Mouse (Mus musculus) hindbrain, postnatal 0 days (tissue): ENCODE measurements around the gene Rin1. TPM values are rescaled to one million over a fixed set of nuclear protein-coding genes. Genes with fewer than 3 reads are reported as not detected.

ENCODE experiments used
- ATAC-seq: fragments of 200-750 bp; cut with Nextera tagmentation; 2 replicates; pipeline ENCODE4 v1.8.0; 2017; ENCODE audit warnings: mild to moderate bottlenecking, moderate TSS enrichment, moderate library complexity
- DNase-seq: peaks from one replicate; pipeline ENCODE4 v3.0.0-alpha.2; 2015; ENCODE audit warnings: low spot score
- H3K27ac ChIP-seq: fragments of 300-500 bp; sonication (generic); 2 replicates; pipeline ENCODE4 v1.5.1; 2014; ENCODE audit warnings: mild to moderate bottlenecking
- H3K27me3 ChIP-seq: fragments of 300-500 bp; sonication (generic); 2 replicates; pipeline ENCODE4 v1.6.1; 2014; ENCODE audit warnings: low read length, mixed read lengths; ENCODE audit not compliant: insufficient read depth
- H3K36me3 ChIP-seq: fragments of 300-500 bp; sonication (generic); 2 replicates; pipeline ENCODE4 v1.6.1; 2014; ENCODE audit warnings: low read length, mixed read lengths; ENCODE audit not compliant: insufficient read depth
- H3K4me1 ChIP-seq: fragments of 300-500 bp; sonication (generic); 2 replicates; pipeline ENCODE4 v1.6.1; 2014; ENCODE audit warnings: antibody characterized with exemption, low read length, mixed read lengths; ENCODE audit not compliant: insufficient read depth
- H3K4me2 ChIP-seq: fragments of 300-500 bp; sonication (generic); 2 replicates; pipeline ENCODE4 v1.6.1; 2014; ENCODE audit warnings: low read depth, mild to moderate bottlenecking, low read length, moderate library complexity, mixed read lengths
- H3K4me3 ChIP-seq: fragments of 300-500 bp; sonication (generic); 2 replicates; pipeline ENCODE4 v1.5.1; 2014; ENCODE audit warnings: low read length
- H3K9ac ChIP-seq: fragments of 300-500 bp; sonication (generic); replicated peaks from 2 replicates; pipeline ENCODE4 v1.6.1; 2014; ENCODE audit warnings: mild to moderate bottlenecking, low read length, moderate library complexity, mixed read lengths
- H3K9me3 ChIP-seq: fragments of 300-500 bp; sonication (generic); 2 replicates; pipeline ENCODE4 v1.6.1; 2016; ENCODE audit warnings: low read length, mixed read lengths
- CTCF ChIP-seq: IDR thresholded peaks from 2 replicates; pipeline ENCODE4 v1.5.1; 2016; ENCODE audit warnings: antibody characterized with exemption, control low read depth, low read depth
- WGBS: fragments of 180-500 bp; shearing (Covaris S2); extraction: QIAGEN DNeasy Blood & Tissue Kit; methylation state at CpG from one replicate; pipeline ENCODE4 v1.1.7; 2014; 5-methylcytosine and 5-hydroxymethylcytosine counted together
- polyA plus RNA-seq: library from polyadenylated mRNA; unstranded; fragments of >200 nt; fragmentation: Nextera tagmentation; extraction: Ambion mirVana; gene quantifications from 2 replicates; pipeline ENCODE4 v1.2.1, GENCODE M21; 2015
- total RNA-seq: library from RNA; depleted of rRNA; stranded (reverse); fragments of >200 nt; gene quantifications from 2 replicates; pipeline ENCODE4 v1.2.3, GENCODE M21; 2014

The Rin1 gene
- total and polyA plus RNA-seq, 2 experiments from 2014 or later = 0.86 to 2.0 TPM

GRCm38 (mm10) chr19:5026111-5026510 lies 24.2 kb upstream of the Rin1 start:
- Histone ChIP-seq H3K4me2 (no peak overlapping the region), H3K4me1 (no peaks in the 10 kb centered on the region), H3K36me3 (peaks cover 15% of the 10 kb centered on the region), H3K4me3 (no peak overlapping the region), H3K27me3 (no peaks in the 10 kb centered on the region), H3K9ac (no peak overlapping the region), H3K27ac (no peak overlapping the region), H3K9me3 (no peaks in the 10 kb centered on the region)
- DNase-seq = no peak
- ATAC-seq = no peak
- no peak for TF ChIP-seq CTCF
- WGBS = 81% methylated on average over 8 of the region's 8 CpGs

DNA sequence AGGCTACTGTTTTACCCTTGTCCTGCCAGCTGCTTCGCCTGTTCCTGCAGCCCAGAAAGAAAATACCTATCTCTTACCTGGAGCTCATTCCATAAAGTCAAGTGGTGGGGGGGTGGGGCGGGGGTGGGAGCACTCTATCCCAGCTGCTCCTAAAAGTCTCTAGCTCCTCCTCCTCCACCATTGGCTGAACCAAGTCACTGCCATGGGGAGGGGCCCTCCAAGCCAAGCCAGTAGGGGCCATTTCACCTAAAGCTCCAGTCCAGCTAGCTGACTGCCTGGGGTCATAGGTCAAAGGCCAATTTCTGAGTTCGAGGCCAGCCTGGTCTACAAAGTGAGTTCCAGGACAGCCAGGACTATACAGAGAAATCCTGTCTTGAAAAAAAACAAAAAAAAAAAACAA lies 17.6 kb upstream of the Rin1 start:
- Histone ChIP-seq H3K9me3 (no peaks in the 10 kb centered on the region), H3K4me1 (no peaks in the 10 kb centered on the region), H3K4me3 (no peak overlapping the region), H3K4me2 (no peak overlapping the region), H3K27ac (no peak overlapping the region), H3K36me3 (peaks cover 16% of the 10 kb centered on the region), H3K9ac (no peak overlapping the region), H3K27me3 (no peaks in the 10 kb centered on the region)
- no peak for TF ChIP-seq CTCF
- DNase-seq (no peak), ATAC-seq (no peak)
- 83% methylated on average over 3 of the region's 3 CpGs for WGBS

DNA sequence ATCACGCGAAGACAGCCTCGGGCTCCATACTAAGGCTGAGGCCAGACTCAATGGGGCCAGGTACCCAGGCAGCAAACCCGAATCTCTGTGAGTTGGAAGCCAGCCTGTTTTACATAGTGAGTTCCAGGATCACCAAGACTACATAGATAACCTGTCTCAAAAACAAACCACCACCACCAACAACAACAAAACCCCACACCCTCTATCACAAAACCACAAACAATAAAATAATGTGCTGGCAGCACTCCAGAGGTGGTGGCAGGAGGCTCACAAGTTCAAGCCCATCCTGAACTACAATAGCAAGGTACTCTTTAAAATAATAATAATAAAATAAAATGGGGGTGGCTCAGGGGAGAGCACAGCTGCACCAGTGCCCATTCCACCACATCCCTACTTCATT lies 13.7 kb upstream of the Rin1 start:
- ATAC-seq (no peak), DNase-seq (no peak)
- Histone ChIP-seq H3K4me2 (no peak overlapping the region), H3K4me3 (no peak overlapping the region), H3K27me3 (no peaks in the 10 kb centered on the region), H3K9me3 (no peaks in the 10 kb centered on the region), H3K9ac (no peak overlapping the region), H3K36me3 (peaks cover 5% of the 10 kb centered on the region), H3K4me1 (peaks cover 14% of the 10 kb centered on the region; the same call in 1 of the 2 replicates), H3K27ac (no peak overlapping the region)
- WGBS = 79% methylated on average over 4 of the region's 4 CpGs
- no peak for TF ChIP-seq CTCF

DNA sequence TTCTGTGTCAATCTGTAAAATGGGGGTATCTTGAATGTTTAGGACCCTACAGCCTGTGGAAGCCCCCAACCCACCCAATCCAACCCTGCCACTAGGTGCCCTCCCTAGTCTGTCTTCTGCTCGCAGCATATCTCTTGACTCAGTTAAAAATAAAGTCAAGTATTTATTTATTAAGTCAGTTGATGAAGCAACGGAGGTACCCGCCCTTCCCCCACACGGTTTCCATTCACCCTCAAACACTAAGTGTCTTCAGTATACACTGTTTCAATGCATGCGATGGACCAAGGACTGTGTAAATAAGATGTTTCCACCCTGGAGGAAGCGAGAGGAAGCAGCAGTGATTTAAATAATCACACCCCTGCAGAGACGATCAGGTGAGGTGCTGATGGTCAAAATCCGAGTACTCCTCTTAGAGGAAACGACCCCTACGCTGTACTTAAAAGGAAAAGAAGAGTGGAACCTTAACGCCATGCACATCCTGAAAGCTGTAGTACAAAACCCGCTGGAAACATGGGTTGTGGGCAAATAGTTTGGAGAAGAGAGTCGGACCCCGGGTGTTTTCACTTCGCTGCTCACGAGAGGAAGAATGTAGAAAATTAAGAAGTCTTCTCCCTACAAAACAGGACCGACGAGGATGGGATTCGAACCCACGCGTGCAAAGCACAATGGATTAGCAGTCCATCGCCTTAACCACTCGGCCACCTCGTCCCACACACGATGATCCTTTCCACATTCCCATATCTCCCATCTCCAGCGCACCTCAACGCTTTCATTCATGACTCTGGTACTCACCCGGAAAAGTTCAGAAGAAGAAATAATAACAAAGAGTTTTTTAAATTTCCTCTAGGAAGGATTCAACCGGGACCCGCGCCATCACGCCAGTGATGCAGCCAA lies 12.4 kb upstream of the Rin1 start:
- WGBS = 6% methylated on average over 32 of the region's 32 CpGs
- no peaks in the 10 kb centered on the region for H3K27me3 ChIP-seq
- ATAC-seq (peak; percentile 48), DNase-seq (peak; percentile 85)
- H3K36me3 ChIP-seq = no peaks in the 10 kb centered on the region
- peak overlapping the region; percentile 79 for H3K9ac ChIP-seq
- peak overlapping the region; percentile 89 for H3K27ac ChIP-seq
- H3K4me2 ChIP-seq = peak overlapping the region; percentile 95
- no peak for TF ChIP-seq CTCF
- H3K4me3 ChIP-seq = peak overlapping the region; percentile 78
- no peaks in the 10 kb centered on the region for H3K9me3 ChIP-seq
- peaks cover 19% of the 10 kb centered on the region for H3K4me1 ChIP-seq

- Histone ChIP-seq H3K4me2 (peak within 1 kb of the TSS; percentile 95), H3K27ac (peak within 1 kb of the TSS; percentile 89), H3K9ac (peak within 1 kb of the TSS; percentile 79), H3K4me1 (peaks cover 19% of the 10 kb centered on the region), H3K4me3 (peak within 1 kb of the TSS; percentile 78), H3K9me3 (no peaks in the 10 kb centered on the region), H3K27me3 (no peaks in the 10 kb centered on the region), H3K36me3 (no peaks in the 10 kb centered on the region; the same call in 1 of the 2 replicates)
- TF ChIP-seq CTCF = peak; percentile 54
- under 1% methylated on average over 41 of the region's 44 CpGs for WGBS
- DNase-seq (peak; percentile 97), ATAC-seq (peak; percentile 92)
Measured at GRCm38 (mm10) chr19:5038709-5039156, 11.5 kb upstream of the Rin1 start, which contains the start of the genes B4gat1 and AC124502.3. Gene B4gat1 (plus strand): TSS chr19:5038826. Gene AC124502.3 (plus strand): TSS chr19:5038891.

- Histone ChIP-seq H3K9ac (peak overlapping the region; percentile 79), H3K4me2 (peak overlapping the region; percentile 95), H3K27ac (peak overlapping the region; percentile 89), H3K36me3 (no peaks in the 10 kb centered on the region; the same call in none of the 2 replicates), H3K4me3 (peak overlapping the region; percentile 78), H3K4me1 (peaks cover 19% of the 10 kb centered on the region), H3K9me3 (no peaks in the 10 kb centered on the region), H3K27me3 (no peaks in the 10 kb centered on the region)
- DNase-seq (no peak), ATAC-seq (peak; percentile 27)
- 8% methylated on average over 41 of the region's 41 CpGs for WGBS
- no peak for TF ChIP-seq CTCF
Measured at GRCm38 (mm10) chr19:5039301-5040114, 10.8 kb upstream of the Rin1 start.
